Mouse (Mus musculus) olfactory bulb, adult 2 months (tissue): ENCODE results near the gene Jag2. TPM values are rescaled to one million over a fixed set of nuclear protein-coding genes. Genes with fewer than 3 reads are reported as not detected.
A peak's percentile ranks its signal among the peaks of the same experiment; 100 is the strongest.

Experiments
- H3K27ac ChIP-seq: fragments of 200-500 bp; 2 replicates; pipeline ENCODE4 v1.5.1; 2012; ENCODE audit warnings: low read depth, low read length; ENCODE audit not compliant: insufficient read depth
- H3K4me1 ChIP-seq: fragments of 200-500 bp; 2 replicates; pipeline ENCODE4 v1.6.1; 2012; ENCODE audit warnings: low read length; ENCODE audit not compliant: control insufficient read depth, insufficient read depth
- H3K4me3 ChIP-seq: fragments of 200-500 bp; 2 replicates; pipeline ENCODE4 v1.5.1; 2012; ENCODE audit warnings: mild to moderate bottlenecking, low read depth, low read length, moderate library complexity; ENCODE audit not compliant: insufficient read depth
- CTCF ChIP-seq: fragments of 200-500 bp; IDR thresholded peaks from 2 replicates; pipeline ENCODE4 v1.5.1; 2012; ENCODE audit warnings: low read depth, mild to moderate bottlenecking, low read length, moderate library complexity; ENCODE audit not compliant: insufficient read depth
- POLR2A ChIP-seq: fragments of 200-500 bp; IDR thresholded peaks from 2 replicates; pipeline ENCODE4 v1.6.1; 2012; ENCODE audit warnings: mild to moderate bottlenecking, low read depth, low read length, moderate library complexity; ENCODE audit not compliant: insufficient read depth
- WGBS: fragments of 180-500 bp; shearing (Covaris S2); methylation state at CpG from one replicate; pipeline ENCODE4 v1.1.7; 2018; 5-methylcytosine and 5-hydroxymethylcytosine counted together
- polyA plus RNA-seq: library from polyadenylated mRNA; stranded (reverse); fragments of >200 nt; gene quantifications from 2 replicates; pipeline ENCODE4 v1.2.4, GENCODE M21; 2012; ENCODE audit warnings: low replicate concordance; ENCODE audit not compliant: missing spikeins, insufficient read depth, insufficient read length

The Jag2 gene
- polyA plus RNA-seq, 1 experiment: not detected

GRCm38 (mm10) chr12:112943669-112944068, 14.1 kb upstream of the Jag2 start:
- Histone ChIP-seq H3K4me1 (peaks cover 10% of the 10 kb centered on the region), H3K27ac (no peak overlapping the region), H3K4me3 (no peak overlapping the region)
- WGBS: 84% methylated on average over 2 of the region's 2 CpGs
- TF ChIP-seq POLR2A (no peak), CTCF (no peak)

- 2% methylated on average over 58 of the region's 58 CpGs for WGBS
- peak; percentile 31; the same call in 1 of the 2 replicates for TF ChIP-seq POLR2A
- TF ChIP-seq CTCF: no peak
- H3K27ac ChIP-seq: no peak within 1 kb of the TSS
These were observed 12.5 kb upstream of the Jag2 start, which contains the start of gene Nudt14 for GRCm38 (mm10) chr12:112941776-112942713. Gene Nudt14, minus strand, starts transcription at chr12:112942124.

GRCm38 (mm10) chr12:112941156-112941775, 11.7 kb upstream of the Jag2 start:
- H3K27ac ChIP-seq: no peak overlapping the region
- 44% methylated on average over 10 of the region's 10 CpGs for WGBS

More at GRCm38 (mm10) chr12:112941776-112942713, 12.5 kb upstream of the Jag2 start, which contains the start of gene Nudt14:
- peaks cover 18% of the 10 kb centered on the region for H3K4me1 ChIP-seq
- H3K4me3 ChIP-seq: peak within 1 kb of the TSS; percentile 82

GRCm38 (mm10) chr12:112940710-112941109, 11.1 kb upstream of the Jag2 start:
- TF ChIP-seq CTCF (no peak), POLR2A (no peak)
- no peak overlapping the region for H3K4me3 ChIP-seq

More at GRCm38 (mm10) chr12:112941156-112941775, 11.7 kb upstream of the Jag2 start:
- H3K4me1 ChIP-seq: peaks cover 18% of the 10 kb centered on the region
- peak overlapping the region; percentile 82 for H3K4me3 ChIP-seq
- TF ChIP-seq POLR2A (no peak), CTCF (no peak)

GRCm38 (mm10) chr12:112940238-112940637, 10.7 kb upstream of the Jag2 start:
- H3K27ac ChIP-seq: no peak overlapping the region
- WGBS: 90% methylated on average over 4 of the region's 4 CpGs
- no peak for TF ChIP-seq CTCF
- no peak for TF ChIP-seq POLR2A

More at GRCm38 (mm10) chr12:112940710-112941109, 11.1 kb upstream of the Jag2 start:
- 77% methylated on average over 9 of the region's 9 CpGs for WGBS
- H3K4me1 ChIP-seq: peaks cover 18% of the 10 kb centered on the region
- no peak overlapping the region for H3K27ac ChIP-seq

GRCm38 (mm10) chr12:112938873-112939565, 9.4 kb upstream of the Jag2 start:
- TF ChIP-seq POLR2A (no peak), CTCF (0 out of 2 replicates have a peak, but pooled peaks have one; percentile 7)
- Histone ChIP-seq H3K27ac (no peak overlapping the region), H3K4me3 (no peak overlapping the region), H3K4me1 (peaks cover 18% of the 10 kb centered on the region)
- WGBS: 77% methylated on average over 10 of the region's 10 CpGs

More at GRCm38 (mm10) chr12:112940238-112940637, 10.7 kb upstream of the Jag2 start:
- Histone ChIP-seq H3K4me1 (peaks cover 18% of the 10 kb centered on the region), H3K4me3 (no peak overlapping the region)

- TF ChIP-seq CTCF: no peak
- TF ChIP-seq POLR2A: no peak
- 91% methylated on average over 10 of the region's 10 CpGs for WGBS
- H3K4me1 ChIP-seq: peaks cover 18% of the 10 kb centered on the region
- no peak overlapping the region for H3K27ac ChIP-seq
- no peak overlapping the region for H3K4me3 ChIP-seq
These were observed 8.8 kb upstream of the Jag2 start for GRCm38 (mm10) chr12:112938366-112938765.

- no peak for TF ChIP-seq POLR2A
- no peak for TF ChIP-seq CTCF
- Histone ChIP-seq H3K4me1 (peaks cover 18% of the 10 kb centered on the region), H3K27ac (no peak overlapping the region), H3K4me3 (no peak overlapping the region)
- WGBS: 59% methylated on average over 9 of the region's 9 CpGs
These were observed 8.3 kb upstream of the Jag2 start for GRCm38 (mm10) chr12:112937906-112938305.
